In the genomic region with DNA sequence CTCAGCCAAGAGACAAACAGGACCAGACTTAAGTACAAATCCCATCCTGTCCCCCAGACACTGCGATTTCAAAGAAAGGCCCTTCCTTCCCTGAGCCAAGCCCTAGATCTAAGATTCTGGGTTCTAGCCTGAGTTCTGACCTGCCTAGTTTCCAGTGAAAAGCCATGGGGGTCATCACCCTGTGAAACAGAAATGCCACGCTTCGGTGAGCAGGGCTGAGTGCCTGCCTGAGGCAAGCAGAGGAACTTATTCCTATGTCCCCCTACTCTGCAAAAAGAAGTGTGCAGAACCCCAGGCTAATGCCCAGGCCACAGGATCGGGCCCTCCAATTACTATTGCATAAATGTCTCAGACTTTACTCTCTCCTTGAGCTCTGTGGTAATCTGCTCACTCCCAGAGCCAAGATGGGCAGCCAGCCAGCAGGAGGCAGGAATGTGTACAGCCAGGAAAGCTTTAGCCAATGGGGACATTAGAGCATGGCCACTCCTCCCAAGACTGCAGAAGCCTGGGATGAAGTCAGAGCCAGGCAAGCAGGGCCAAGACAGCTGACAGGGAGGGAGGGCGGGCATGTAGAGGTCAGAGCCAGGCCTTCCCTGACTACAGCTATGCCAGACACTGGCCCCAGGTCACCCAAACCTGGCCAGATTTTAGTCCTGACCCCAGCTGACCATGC, we compare ENCODE assay signal across 8 mouse cellular contexts. TPM values are rescaled to one million over a fixed set of nuclear protein-coding genes. Genes with fewer than 3 reads are reported as not detected.
DNase-seq lines count a peak whose midpoint lies in the region; ATAC-seq and TF ChIP-seq lines count a peak whose summit lies in the region.

No protein-coding gene starts in this region.

- DNase-seq in Patski (ENCODE audit: low read depth, low spot score) = peak; percentile 79
- DNase-seq in cerebellum, postnatal 25 days = peak; percentile 90 to 95
- peak; percentile 62 to 72 for DNase-seq in frontal cortex, postnatal 25 days (ENCODE audit: low spot score in 2 of 2)
- DNase-seq in hindbrain, embryonic 10.5 days (ENCODE audit: low spot score) = peak; percentile 76
- peak; percentile 88 to 90 for DNase-seq in layer of hippocampus, adult 8-10 months (ENCODE audit: low spot score in 2 of 2)
- peak; percentile 96 to 97 for DNase-seq in lung, adult 18-20 months
- DNase-seq in ovary, adult 18-20 months (ENCODE audit: low spot score) = peak; percentile 96
- DNase-seq in urinary bladder, postnatal 4 days (ENCODE audit: low spot score in 2 of 2) = peak; percentile 88 to 94

- no peaks in the 10 kb centered on the region for H3K27me3 ChIP-seq in Patski
- 0 out of 2 replicates have a peak, but pooled peaks cover 10% of the 10 kb centered on the region for H3K27me3 ChIP-seq in hindbrain, embryonic 10.5 days (ENCODE audit: insufficient read depth, poor library complexity, severe bottlenecking)

- TF ChIP-seq CTCF in Patski (IDR thresholded peaks at IDR 0.05) = no peak

- 33% methylated on average over 5 of the region's 5 CpGs for WGBS in hindbrain, embryonic 10.5 days

- peak; percentile 90 for ATAC-seq in Patski

- no peak overlapping the region for H3K4me3 ChIP-seq in hindbrain, embryonic 10.5 days

- POLR2A ChIA-PET in Patski (lab: Charles Lee) = interaction anchor here (0.5 kb wide), 1 partner anchor 21 kb away, joined by 3 read pairs; no protein-coding TSS in a partner anchor

- H3K36me3 ChIP-seq in hindbrain, embryonic 10.5 days = no peaks in the 10 kb centered on the region

- in situ Hi-C loops in Patski (cut with MboI; ENCODE audit: low pct_unique_long_range_greater_than_20kb) = no loop called here

- peaks cover 62% of the 10 kb centered on the region for H3K4me1 ChIP-seq in hindbrain, embryonic 10.5 days (replicated peaks)

- H3K9me3 ChIP-seq in hindbrain, embryonic 10.5 days = no peaks in the 10 kb centered on the region

- CTCF ChIA-PET in Patski (lab: Charles Lee) = no interaction called here

- peak overlapping the region; percentile 81 for H3K27ac ChIP-seq in hindbrain, embryonic 10.5 days

RNA-seq across cellular contexts. Expression of a gene that starts 26.5 kb away (rescaled TPM):
- 0.23 TPM for polyA plus RNA-seq in Patski (2021)
- polyA plus RNA-seq in hindbrain, embryonic 10.5 days (2016; fragmentation: Nextera tagmentation; extraction: Ambion mirVana) = 1.8 and 2.2 TPM in 2 replicates
- 10 to 100 TPM; 34.4 to 52.4 (median 49.7) TPM for total RNA-seq in layer of hippocampus, adult 8-10 months (2022)

RNA-seq across cellular contexts. Expression of a gene that starts 44.6 kb away (rescaled TPM):
- polyA plus RNA-seq in Patski (2021) = not detected
- polyA plus RNA-seq in hindbrain, embryonic 10.5 days (2016; fragmentation: Nextera tagmentation; extraction: Ambion mirVana) = not detected in 2 replicates
- not detected for total RNA-seq in layer of hippocampus, adult 8-10 months (2022)

RNA-seq across cellular contexts. Expression of a gene that starts 47.5 kb away (rescaled TPM):
- 0.01 TPM for polyA plus RNA-seq in Patski (2021)
- not detected in 2 replicates for polyA plus RNA-seq in hindbrain, embryonic 10.5 days (2016; fragmentation: Nextera tagmentation; extraction: Ambion mirVana)
- total RNA-seq in layer of hippocampus, adult 8-10 months (2022) = 1 to 10 TPM; 4.4 to 4.6 (median 4.5) TPM
